Mouse (Mus musculus): ENCODE results near the gene Gm4724. TPM values are rescaled to one million over a fixed set of nuclear protein-coding genes. Genes with fewer than 3 reads are reported as not detected.

Gene Gm4724
- total RNA-seq (2023) = 1 to 10 TPM in 1 of 2 experiments, under 1 TPM in 1; 0.44 to 1.3 TPM

GRCm38 (mm10) chr2:175435707-175436106 is at the start of gene Gm4724:
Gene Gm4724 (minus strand): TSS chr2:175435807.

GRCm38 (mm10) chr2:175469685-175470084 is 34.1 kb upstream of the Gm4724 start, which contains the start of gene Zfp965:
Gene Zfp965 (plus strand): TSS chr2:175469985.

Other genes starting within 250 kb of the Gm4724 start
- gene Gm14391, start 228.9 kb downstream of the Gm4724 start, total RNA-seq (2023) = 1 to 10 TPM; 4.6 to 6.6 TPM
- 1 to 10 TPM in 1 of 2 experiments, not detected in 1; 1.1 TPM for gene Gm14440, start 160.7 kb downstream of the Gm4724 start, total RNA-seq (2023)
- gene Gm4631, start 97.6 kb downstream of the Gm4724 start, total RNA-seq (2023) = 1 to 10 TPM; 3.6 to 5.0 TPM
- gene Zfp968, start 63.4 kb downstream of the Gm4724 start, total RNA-seq (2023) = 1 to 10 TPM in 1 of 2 experiments, under 1 TPM in 1; 0.57 to 1.1 TPM
- 1 to 10 TPM; 1.6 to 3.4 TPM for gene Zfp965, start 34.2 kb upstream of the Gm4724 start, total RNA-seq (2023)
- not detected for gene Gm11007, start 208.2 kb upstream of the Gm4724 start, total RNA-seq (2023)